Mouse (Mus musculus): Measurements from ENCODE around the gene Tnrc6a.

DNA sequence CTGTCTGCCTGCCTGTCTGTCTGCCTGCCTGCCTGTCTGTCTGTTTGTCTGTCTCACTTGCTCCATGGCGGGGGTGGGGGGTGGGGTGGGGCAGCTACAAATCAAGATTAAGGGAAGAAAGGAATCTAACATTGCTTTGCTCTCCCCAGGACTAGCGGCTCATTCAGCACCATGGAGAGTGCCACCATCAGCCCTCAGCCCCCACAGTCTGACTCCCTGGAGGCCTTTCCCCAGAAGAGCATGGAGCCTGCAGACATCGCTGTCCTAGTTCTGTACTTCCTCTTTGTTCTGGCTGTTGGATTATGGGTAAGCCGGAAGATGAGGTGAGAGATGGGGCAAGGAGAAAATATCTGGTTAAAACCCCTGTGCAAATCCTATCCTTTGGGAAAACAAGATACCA, 111.8 kb downstream of the Tnrc6a start:
- no peak for TF ChIP-seq MAX (IDR thresholded peaks at IDR 0.05)
- no peak for TF ChIP-seq CTCF (IDR thresholded peaks at IDR 0.05; ENCODE audit: control insufficient read depth, insufficient read depth, insufficient read length)
- no peak for TF ChIP-seq CEBPB (IDR thresholded peaks at IDR 0.05; ENCODE audit: low read depth)
- TF ChIP-seq MYOD1 (IDR thresholded peaks at IDR 0.05; ENCODE audit: control insufficient read depth, insufficient read length, low read depth), result no peak
- no peak for TF ChIP-seq USF1 (IDR thresholded peaks at IDR 0.05; ENCODE audit: low read depth)

Measured in C2C12 (cell line).